Mouse (Mus musculus) embryonic facial prominence, embryonic 13.5 days (tissue): ENCODE data around the gene Nat8f2. TPM values are rescaled to one million over a fixed set of nuclear protein-coding genes. Genes with fewer than 3 reads are reported as not detected.
"Not testable (repeated sequence)": the region's sequence is repeated elsewhere in the genome, so short reads cannot be mapped to it uniquely, and the experiment has no call there.

ENCODE experiments used
- ATAC-seq: fragments of 200-750 bp; cut with Nextera tagmentation; 2 replicates; pipeline ENCODE4 v1.8.0; 2017; ENCODE audit warnings: low read depth; ENCODE audit not compliant: insufficient number of reproducible peaks, insufficient read depth, low FRiP score, low TSS enrichment
- H3K27ac ChIP-seq: fragments of 300-500 bp; sonication (generic); 2 replicates; pipeline ENCODE4 v1.5.1; 2015; ENCODE audit warnings: moderate library complexity, mild to moderate bottlenecking, inconsistent platforms
- H3K27me3 ChIP-seq: fragments of 300-500 bp; sonication (generic); 2 replicates; pipeline ENCODE4 v1.6.1; 2015; ENCODE audit warnings: mild to moderate bottlenecking, inconsistent platforms
- H3K36me3 ChIP-seq: fragments of 300-500 bp; sonication (generic); 2 replicates; pipeline ENCODE4 v1.6.1; 2015; ENCODE audit warnings: mild to moderate bottlenecking, inconsistent platforms
- H3K4me1 ChIP-seq: fragments of 300-500 bp; sonication (generic); 2 replicates; pipeline ENCODE4 v1.6.1; 2015; ENCODE audit warnings: inconsistent platforms
- H3K4me2 ChIP-seq: fragments of 300-500 bp; sonication (generic); 2 replicates; pipeline ENCODE4 v1.6.1; 2015; ENCODE audit warnings: moderate library complexity, mild to moderate bottlenecking, inconsistent platforms
- H3K4me3 ChIP-seq: fragments of 300-500 bp; sonication (generic); 2 replicates; pipeline ENCODE4 v1.5.1; 2015; ENCODE audit warnings: mild to moderate bottlenecking, inconsistent platforms
- H3K9ac ChIP-seq: fragments of 300-500 bp; sonication (generic); 2 replicates; pipeline ENCODE4 v1.6.1; 2015; ENCODE audit warnings: mild to moderate bottlenecking, inconsistent platforms
- H3K9me3 ChIP-seq: fragments of 300-500 bp; sonication (generic); 2 replicates; pipeline ENCODE4 v1.6.1; 2016; ENCODE audit warnings: inconsistent platforms
- WGBS: fragments of 180-500 bp; shearing (Covaris S2); methylation state at CpG from one replicate; pipeline ENCODE4 v1.1.7; 2015; ENCODE audit warnings: mixed read lengths; 5-methylcytosine and 5-hydroxymethylcytosine counted together
- polyA plus RNA-seq: library from polyadenylated mRNA; unstranded; fragments of >200 nt; fragmentation: Nextera tagmentation; extraction: Ambion mirVana; gene quantifications from 2 replicates; pipeline ENCODE4 v1.2.1, GENCODE M21; 2015

Gene Nat8f2
- polyA plus RNA-seq, 1 experiment from 2014 or later = not detected

DNA sequence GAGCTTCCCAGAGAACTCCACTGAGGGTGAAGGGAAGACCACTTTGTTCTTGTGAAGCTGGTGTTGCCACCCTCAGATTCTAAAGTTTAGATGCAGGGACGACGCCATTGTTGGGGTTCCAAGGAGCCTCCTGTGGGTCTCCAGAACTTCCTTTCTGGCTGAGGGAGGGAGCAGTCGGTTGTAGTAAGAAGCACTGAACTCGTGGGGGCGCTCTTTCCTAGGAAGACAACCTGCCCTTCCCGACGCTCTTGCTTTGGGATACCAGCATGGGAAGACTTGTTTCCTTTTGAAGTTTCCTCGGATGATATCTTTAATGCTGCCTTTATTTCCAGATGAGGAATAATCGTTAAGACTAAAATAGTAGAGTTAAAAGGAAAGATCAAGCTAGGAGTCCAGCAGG lies 32.1 kb downstream of the Nat8f2 start:
- not testable (repeated sequence) for H3K4me3 ChIP-seq, H3K9me3 ChIP-seq, H3K27me3 ChIP-seq, H3K9ac ChIP-seq, H3K4me1 ChIP-seq, H3K4me2 ChIP-seq, H3K36me3 ChIP-seq, ATAC-seq, H3K27ac ChIP-seq
- WGBS = 27% methylated on average over 9 of the region's 9 CpGs

DNA sequence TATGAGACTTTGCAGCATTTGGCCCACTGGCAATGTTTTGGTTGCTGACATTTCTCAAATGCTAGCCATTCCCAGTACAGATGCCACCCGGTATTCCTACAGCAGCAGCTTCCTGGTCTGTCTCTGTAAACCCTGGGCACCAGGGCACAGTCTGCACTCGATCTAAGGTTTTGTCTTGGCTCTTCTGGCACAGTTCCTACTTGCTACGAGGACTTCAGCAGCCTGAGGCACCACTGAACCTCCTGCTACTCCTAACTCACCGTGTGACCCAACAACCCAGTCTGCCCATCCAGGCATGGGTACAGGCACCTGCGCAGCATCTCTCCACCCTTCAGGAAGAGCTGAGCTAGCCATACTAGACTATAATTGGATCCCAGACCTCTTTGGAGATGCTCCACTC lies 32.9 kb downstream of the Nat8f2 start:
- H3K4me1 ChIP-seq, H3K27ac ChIP-seq, H3K9me3 ChIP-seq, H3K27me3 ChIP-seq, H3K36me3 ChIP-seq, ATAC-seq, H3K9ac ChIP-seq, H3K4me3 ChIP-seq, H3K4me2 ChIP-seq: not testable (repeated sequence)
- WGBS = 70% methylated on average over 5 of the region's 5 CpGs

DNA sequence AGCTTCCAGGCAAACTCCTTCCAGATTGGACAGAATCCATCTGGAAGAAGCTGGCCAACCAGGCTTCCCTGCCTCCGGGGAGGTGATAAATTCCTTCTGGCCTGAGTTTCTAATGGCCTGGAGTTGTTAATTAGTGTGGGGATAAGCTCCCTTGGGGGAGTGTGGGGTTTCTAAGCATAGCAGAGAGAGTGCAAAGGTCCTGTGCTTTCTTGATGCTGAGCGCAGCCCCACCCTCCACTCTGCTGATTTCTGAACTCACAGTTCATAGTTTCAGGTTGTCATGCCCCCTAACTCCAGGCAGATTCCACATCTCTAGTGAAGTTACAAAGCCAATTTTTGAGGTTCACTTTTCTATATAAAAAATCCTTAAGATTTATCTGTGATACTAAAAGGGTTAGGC lies 33.9 kb downstream of the Nat8f2 start:
- ATAC-seq, H3K4me2 ChIP-seq, H3K4me3 ChIP-seq, H3K9ac ChIP-seq, H3K9me3 ChIP-seq, H3K36me3 ChIP-seq, H3K4me1 ChIP-seq, H3K27me3 ChIP-seq, H3K27ac ChIP-seq: not testable (repeated sequence)
- WGBS = 62% methylated on average over 1 of the region's 2 CpGs

DNA sequence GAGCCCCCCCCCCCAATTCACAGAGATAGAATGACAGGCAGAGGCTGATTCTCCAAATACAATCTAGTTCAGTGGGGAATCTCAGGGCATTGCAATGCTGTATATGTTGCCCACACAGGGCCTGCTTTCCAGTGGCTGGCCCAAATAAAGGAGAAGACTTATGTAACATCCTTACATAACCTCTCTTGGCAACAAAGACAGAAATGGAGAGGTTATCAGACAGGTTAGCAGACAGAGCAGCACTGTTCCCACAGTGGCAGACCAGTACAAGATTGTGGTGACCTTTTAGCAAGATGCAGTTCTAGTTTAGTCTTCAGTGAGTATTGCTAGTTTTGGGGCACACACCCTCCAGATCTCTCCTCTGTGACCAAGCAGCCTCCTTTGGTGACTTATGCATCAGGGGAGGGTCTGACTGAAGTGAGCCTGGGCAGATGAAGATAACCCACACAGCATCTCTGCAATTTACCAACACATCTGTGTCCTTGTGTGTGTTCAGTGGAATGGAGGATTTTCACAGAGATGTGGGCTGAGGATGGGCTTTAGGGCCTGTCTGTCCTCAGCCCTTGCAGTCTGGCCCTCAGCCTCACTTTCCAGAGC lies 34.4 kb downstream of the Nat8f2 start:
- not testable (repeated sequence) for H3K4me2 ChIP-seq, H3K9me3 ChIP-seq, H3K27ac ChIP-seq, H3K36me3 ChIP-seq, H3K4me3 ChIP-seq, H3K4me1 ChIP-seq, ATAC-seq, H3K27me3 ChIP-seq, H3K9ac ChIP-seq

DNA sequence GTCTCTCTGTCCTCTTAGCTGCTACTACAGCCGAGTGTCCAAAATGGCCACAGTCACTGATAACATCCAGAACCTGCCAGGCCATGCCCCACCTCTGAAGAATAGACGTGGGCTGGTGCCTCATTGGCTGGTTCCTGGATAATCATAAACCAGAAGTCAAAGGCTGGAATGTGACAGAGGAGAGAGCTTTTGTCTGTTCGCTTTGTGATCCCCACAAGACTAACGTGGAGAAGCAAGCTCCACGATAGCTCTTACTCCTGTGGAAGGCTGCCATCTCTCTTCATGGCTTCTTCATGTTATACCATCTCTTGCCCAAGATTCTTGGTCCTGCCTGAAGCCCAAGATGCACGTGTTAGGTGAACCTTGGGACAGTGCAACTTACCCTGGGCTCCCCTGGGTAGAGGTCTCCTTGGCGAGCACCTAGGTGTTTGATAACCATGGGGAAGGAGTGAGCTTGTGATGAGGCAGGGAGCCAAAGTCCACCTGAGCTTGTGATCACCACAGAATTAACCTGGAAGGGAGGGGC lies 37.1 kb downstream of the Nat8f2 start, which contains the start of gene Nat8:
Gene Nat8, minus strand, starts transcription at position 287 of the 526 bp plus-strand sequence.
- Histone ChIP-seq H3K4me1 (no peaks in the 10 kb centered on the region), H3K4me3 (no peak within 1 kb of the TSS), H3K4me2 (no peak within 1 kb of the TSS), H3K27ac (no peak within 1 kb of the TSS), H3K9me3 (no peaks in the 10 kb centered on the region), H3K36me3 (no peaks in the 10 kb centered on the region), H3K27me3 (no peaks in the 10 kb centered on the region), H3K9ac (no peak within 1 kb of the TSS)
- ATAC-seq = no peak
- 84% methylated on average over 7 of the region's 7 CpGs for WGBS

DNA sequence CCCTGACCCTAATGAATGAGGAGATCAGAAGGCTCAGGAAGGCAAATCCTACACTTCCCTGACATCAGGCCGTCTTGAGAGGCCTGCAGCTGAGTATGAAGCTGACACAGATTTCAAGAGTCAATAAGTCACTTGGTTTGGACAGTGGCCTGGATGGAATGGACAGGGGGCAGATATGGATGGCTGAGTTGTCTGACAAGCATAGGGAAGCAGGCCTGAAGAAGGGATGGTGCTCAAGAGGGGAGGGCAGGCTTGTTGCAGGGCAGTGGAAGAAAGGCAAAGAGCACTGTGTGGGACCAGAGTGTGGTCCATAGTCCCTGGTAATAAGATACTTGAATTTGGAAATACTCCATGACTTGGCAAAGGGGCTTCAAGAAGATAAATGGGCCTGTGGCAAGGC lies 39.5 kb downstream of the Nat8f2 start:
- Histone ChIP-seq H3K9ac (no peak overlapping the region), H3K9me3 (no peaks in the 10 kb centered on the region), H3K4me2 (no peak overlapping the region), H3K27ac (no peak overlapping the region), H3K36me3 (no peaks in the 10 kb centered on the region), H3K4me3 (no peak overlapping the region), H3K4me1 (no peaks in the 10 kb centered on the region), H3K27me3 (no peaks in the 10 kb centered on the region)
- no peak for ATAC-seq
- 58% methylated on average over 1 of the region's 1 CpGs for WGBS

DNA sequence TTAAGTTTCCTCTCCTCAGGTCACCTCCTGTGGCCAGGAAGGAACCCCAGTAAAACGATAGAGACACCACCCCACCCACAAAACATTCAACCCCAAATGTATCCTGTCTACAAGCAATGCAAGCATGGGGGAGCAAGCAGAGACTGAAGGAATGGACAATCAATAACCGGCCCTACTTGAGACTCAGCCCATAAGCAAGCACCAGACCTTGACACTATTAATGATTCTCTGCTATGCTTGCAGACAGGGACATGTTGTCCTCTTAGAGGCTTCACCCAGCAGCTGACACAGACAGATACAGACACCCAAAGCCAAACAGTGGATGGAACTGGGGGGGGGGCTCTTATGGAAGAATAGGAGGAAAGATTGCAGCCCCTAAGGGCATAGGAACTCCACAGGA lies 43.1 kb downstream of the Nat8f2 start:
- Histone ChIP-seq H3K9me3 (no peaks in the 10 kb centered on the region), H3K27ac (no peak overlapping the region), H3K27me3 (no peaks in the 10 kb centered on the region), H3K36me3 (no peaks in the 10 kb centered on the region), H3K4me2 (no peak overlapping the region), H3K9ac (no peak overlapping the region), H3K4me3 (no peak overlapping the region), H3K4me1 (no peaks in the 10 kb centered on the region)
- whole genome bisulfite sequencing = 86% methylated on average over 2 of the region's 2 CpGs
- no peak for ATAC-seq

DNA sequence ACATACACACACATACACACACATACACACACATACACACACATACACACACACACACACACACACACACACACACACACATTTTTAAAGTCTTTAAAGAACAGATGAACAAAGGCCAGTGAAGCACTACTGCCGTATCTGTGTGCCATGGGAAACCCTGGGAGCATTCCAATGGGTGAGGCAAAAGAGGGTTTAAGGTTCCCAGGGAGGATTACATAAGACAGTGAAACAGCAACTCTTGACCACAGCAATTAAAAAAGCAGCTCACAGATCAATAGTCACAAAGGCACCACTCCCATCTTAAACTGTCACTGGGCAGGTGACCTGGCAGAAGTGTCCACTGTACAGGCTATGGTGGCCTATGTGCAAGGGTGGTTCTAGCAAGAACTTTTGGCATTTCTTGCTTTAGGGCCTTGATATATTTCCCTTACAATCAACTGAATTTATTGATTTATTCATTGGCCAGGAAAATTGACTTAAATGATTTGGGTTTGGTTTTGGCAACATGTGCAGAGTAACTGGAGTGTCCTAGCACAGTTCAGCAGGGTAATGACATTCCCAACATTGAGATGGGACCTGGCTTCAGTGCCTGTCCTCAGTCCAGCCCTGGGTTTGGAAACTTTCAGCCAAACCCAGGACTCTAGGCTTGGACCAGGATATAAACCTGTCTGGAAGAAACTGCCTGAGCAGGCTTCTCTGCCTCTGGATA lies 45.4 kb downstream of the Nat8f2 start:
- no peak overlapping the region for H3K4me2 ChIP-seq
- H3K4me3 ChIP-seq = no peak overlapping the region
- H3K9ac ChIP-seq = no peak overlapping the region
- H3K9me3 ChIP-seq = no peaks in the 10 kb centered on the region
- WGBS = 88% methylated on average over 1 of the region's 1 CpGs
- ATAC-seq = no peak
- H3K27ac ChIP-seq = no peak overlapping the region
- no peaks in the 10 kb centered on the region for H3K27me3 ChIP-seq
- H3K36me3 ChIP-seq = no peaks in the 10 kb centered on the region
- no peaks in the 10 kb centered on the region for H3K4me1 ChIP-seq

DNA sequence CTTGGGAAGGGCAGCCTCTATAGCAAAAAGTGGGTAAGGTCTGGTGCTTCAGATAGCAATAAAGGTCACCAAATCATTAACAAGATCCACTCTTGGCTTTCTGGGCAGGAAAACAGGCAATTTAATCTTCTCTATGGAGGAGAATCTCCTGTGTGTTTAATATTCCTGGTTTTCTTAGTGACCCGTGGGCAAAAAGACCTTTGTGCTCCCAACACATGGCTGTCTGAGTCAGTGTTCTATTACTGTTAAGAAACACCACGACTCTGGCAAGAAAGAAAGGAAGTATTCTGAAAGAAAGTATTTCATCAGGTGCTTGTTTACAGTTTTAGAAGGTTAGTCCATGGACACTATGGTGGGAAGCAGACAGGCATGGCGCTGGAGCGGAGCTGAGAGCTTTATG lies 46.7 kb downstream of the Nat8f2 start:
- no peak for ATAC-seq
- H3K4me3 ChIP-seq = no peak overlapping the region
- no peak overlapping the region for H3K4me2 ChIP-seq
- H3K36me3 ChIP-seq = no peaks in the 10 kb centered on the region
- no peaks in the 10 kb centered on the region for H3K27me3 ChIP-seq
- no peak overlapping the region for H3K27ac ChIP-seq
- no peak overlapping the region for H3K9ac ChIP-seq
- H3K4me1 ChIP-seq = no peaks in the 10 kb centered on the region
- no peaks in the 10 kb centered on the region for H3K9me3 ChIP-seq
- 84% methylated on average over 4 of the region's 4 CpGs for WGBS

DNA sequence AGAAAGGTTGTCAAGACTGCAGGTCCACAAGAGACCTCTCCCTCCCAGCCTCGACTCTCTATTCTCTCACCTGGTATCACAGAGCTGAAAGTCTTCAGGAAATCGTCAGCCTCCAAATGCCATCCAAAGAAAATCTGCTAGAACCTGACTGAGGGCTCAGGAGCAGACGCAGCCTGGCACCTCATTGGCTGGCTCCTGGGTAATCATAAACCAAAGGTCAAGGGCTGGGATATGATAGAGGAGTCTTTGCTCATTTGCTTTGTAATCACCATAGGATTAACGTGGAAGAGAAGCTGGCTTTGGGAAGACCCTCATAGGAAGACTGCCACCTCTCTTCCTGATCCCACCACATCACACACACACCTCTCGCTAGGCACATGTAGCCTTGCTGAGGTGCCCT lies 48.1 kb downstream of the Nat8f2 start, which contains the start of the genes Nat8f6 and Nat8f5:
Gene Nat8f6, minus strand, starts transcription at position 118 of the 400 bp plus-strand sequence.
Gene Nat8f5, minus strand, starts transcription at position 136 of the 400 bp plus-strand sequence.
- Histone ChIP-seq H3K4me1 (no peaks in the 10 kb centered on the region), H3K27me3 (no peaks in the 10 kb centered on the region), H3K9ac (no peak within 1 kb of the TSS), H3K27ac (no peak within 1 kb of the TSS), H3K4me3 (no peak within 1 kb of the TSS), H3K9me3 (no peaks in the 10 kb centered on the region), H3K36me3 (no peaks in the 10 kb centered on the region), H3K4me2 (no peak within 1 kb of the TSS)
- WGBS = 81% methylated on average over 5 of the region's 5 CpGs
- no peak for ATAC-seq

DNA sequence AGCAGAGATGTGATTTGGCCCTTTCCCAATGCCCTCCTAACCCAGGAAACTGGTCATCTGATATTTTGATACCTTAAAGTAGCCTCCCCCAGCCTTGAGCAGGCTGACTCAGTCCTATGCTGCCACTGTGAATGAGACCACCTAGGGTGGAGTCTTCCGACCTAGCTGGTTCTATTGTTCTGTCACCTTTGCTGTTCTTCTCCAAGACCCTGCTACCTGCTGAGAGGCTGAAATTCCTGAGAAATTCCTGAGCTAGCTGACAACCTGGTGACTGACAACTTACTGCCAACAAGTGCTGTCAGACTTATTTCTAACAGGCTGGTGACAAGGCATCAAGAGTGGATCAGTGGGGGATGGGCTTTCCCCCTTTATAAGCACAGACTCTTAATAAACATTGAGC lies 50.6 kb downstream of the Nat8f2 start:
- H3K27me3 ChIP-seq = no peaks in the 10 kb centered on the region
- H3K4me3 ChIP-seq = no peak overlapping the region
- no peaks in the 10 kb centered on the region for H3K4me1 ChIP-seq
- no peak overlapping the region for H3K4me2 ChIP-seq
- WGBS = 47% methylated on average over 1 of the region's 1 CpGs
- no peaks in the 10 kb centered on the region for H3K9me3 ChIP-seq
- no peak overlapping the region for H3K27ac ChIP-seq
- ATAC-seq = no peak
- no peak overlapping the region for H3K9ac ChIP-seq
- no peaks in the 10 kb centered on the region for H3K36me3 ChIP-seq
